Mouse (Mus musculus): Measurements from ENCODE around the gene Drg1.

Drg1 gene

GRCm38 (mm10) chr11:3290640-3291310 is 24.6 kb upstream of the Drg1 start:
- no peak for DNase-seq (ENCODE audit: extremely low read depth, low read depth, low spot score)

GRCm38 (mm10) chr11:3289803-3290639 is 23.8 kb upstream of the Drg1 start:
- DNase-seq (ENCODE audit: extremely low read depth, low read depth, low spot score) = no peak

DNA sequence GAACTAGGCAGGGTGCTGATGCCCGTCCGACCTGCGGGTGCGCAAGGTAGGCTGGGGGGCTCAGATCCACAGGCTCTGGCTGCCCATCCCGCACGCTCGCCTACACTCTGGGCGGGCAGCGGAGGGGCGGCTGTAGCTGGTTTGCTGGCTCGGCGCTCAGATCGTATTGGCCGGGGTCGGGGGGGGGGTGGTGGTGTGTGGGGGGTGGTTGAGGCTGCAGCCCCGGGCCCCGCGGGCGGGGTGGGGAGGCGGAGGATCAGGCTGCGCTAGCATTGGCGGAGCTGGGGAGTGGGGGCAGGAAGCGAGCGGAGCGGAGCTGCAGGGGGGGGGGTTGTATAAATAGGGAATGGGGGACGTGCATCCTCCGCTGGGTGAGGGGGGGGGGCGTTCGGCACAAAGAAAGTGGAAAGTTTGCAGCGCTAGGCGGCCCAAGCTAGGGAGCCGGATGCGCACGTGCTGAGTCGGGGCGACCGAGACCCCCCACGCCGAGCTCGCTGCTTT is 23.1 kb upstream of the Drg1 start:
- no peak for DNase-seq (ENCODE audit: extremely low read depth, low read depth, low spot score)

GRCm38 (mm10) chr11:3288521-3289301 is 22.5 kb upstream of the Drg1 start, which contains the start of gene Patz1:
TSS of gene Patz1 (plus strand) at chr11:3288874.
- no peak for DNase-seq (ENCODE audit: extremely low read depth, low read depth, low spot score)

- DNase-seq (ENCODE audit: extremely low read depth, low read depth, low spot score) = no peak
Observed at GRCm38 (mm10) chr11:3287921-3288320, 21.7 kb upstream of the Drg1 start.

DNA sequence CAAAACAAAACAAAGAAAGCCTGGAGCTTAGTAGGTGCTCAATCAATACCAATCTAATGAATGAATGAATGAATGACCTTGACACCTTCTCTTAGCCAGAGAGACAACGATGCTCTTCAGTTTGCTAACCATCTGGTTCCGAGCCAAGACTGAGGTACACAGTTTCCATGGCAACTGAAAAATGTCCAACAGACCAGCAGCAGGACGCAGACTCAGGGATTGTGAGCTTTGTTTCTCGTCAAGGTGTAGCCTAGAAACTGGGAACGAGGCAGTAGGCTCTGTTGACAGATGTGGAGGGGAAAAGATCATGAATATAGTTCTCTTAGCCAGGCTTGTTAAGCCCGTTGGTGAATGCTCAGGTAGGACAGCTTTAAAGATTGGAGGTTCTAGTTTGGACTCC is 20.9 kb upstream of the Drg1 start:
- no peak for DNase-seq (ENCODE audit: extremely low read depth, low read depth, low spot score)

DNA sequence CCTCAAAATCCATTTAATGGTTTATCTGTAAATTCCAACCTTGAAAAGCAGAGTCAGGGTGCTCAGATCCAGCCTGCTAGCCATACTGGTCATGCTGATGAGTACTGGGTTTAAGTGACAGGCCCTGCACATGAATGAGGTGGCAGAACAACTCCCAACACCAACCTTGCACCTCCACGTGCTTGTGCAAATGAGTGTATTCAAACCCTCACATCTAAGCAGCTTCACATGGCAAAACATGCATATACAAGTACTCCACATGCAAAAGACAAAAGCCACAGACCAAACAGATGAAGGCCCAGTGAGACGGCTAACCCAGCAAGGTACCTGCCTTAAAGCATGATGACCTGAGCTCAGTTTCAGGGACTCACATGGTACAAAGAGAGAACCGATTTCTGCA is 19.7 kb upstream of the Drg1 start:
- no peak for DNase-seq (ENCODE audit: extremely low read depth, low read depth, low spot score)

DNA sequence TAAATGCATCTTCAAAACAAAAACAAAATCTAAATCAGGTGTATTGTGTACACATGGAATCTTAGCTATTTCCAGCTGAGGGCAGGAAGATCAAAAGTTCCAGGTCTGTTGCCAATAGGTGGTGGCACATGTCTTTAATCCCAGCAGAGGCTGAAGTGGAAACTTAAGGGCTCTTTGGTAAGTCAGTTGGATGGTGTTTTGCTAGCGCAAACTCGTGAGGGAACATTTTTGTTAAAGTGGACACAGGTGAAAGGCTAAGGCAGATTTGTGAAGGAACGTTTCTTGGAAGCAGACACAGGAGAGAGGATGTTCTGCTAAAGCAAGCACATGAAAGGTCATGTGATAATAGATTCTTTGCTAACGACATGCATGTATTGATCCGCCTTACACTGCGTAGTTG is 17.4 kb upstream of the Drg1 start:
- DNase-seq (ENCODE audit: extremely low read depth, low read depth, low spot score) = no peak

GRCm38 (mm10) chr11:3282887-3283286 is 16.7 kb upstream of the Drg1 start:
- no peak for DNase-seq (ENCODE audit: extremely low read depth, low read depth, low spot score)

- DNase-seq (ENCODE audit: extremely low read depth, low read depth, low spot score) = no peak
Observed at GRCm38 (mm10) chr11:3279729-3280128, 13.5 kb upstream of the Drg1 start.

GRCm38 (mm10) chr11:3278351-3278750 is 12.1 kb upstream of the Drg1 start:
- DNase-seq (ENCODE audit: extremely low read depth, low read depth, low spot score) = no peak

- no peak for DNase-seq (ENCODE audit: extremely low read depth, low read depth, low spot score)
Observed at GRCm38 (mm10) chr11:3269241-3269640, 3.0 kb upstream of the Drg1 start.

- no peak for DNase-seq (ENCODE audit: extremely low read depth, low read depth, low spot score)
Observed at GRCm38 (mm10) chr11:3267133-3267532, 918 bp upstream of the Drg1 start.

DNA sequence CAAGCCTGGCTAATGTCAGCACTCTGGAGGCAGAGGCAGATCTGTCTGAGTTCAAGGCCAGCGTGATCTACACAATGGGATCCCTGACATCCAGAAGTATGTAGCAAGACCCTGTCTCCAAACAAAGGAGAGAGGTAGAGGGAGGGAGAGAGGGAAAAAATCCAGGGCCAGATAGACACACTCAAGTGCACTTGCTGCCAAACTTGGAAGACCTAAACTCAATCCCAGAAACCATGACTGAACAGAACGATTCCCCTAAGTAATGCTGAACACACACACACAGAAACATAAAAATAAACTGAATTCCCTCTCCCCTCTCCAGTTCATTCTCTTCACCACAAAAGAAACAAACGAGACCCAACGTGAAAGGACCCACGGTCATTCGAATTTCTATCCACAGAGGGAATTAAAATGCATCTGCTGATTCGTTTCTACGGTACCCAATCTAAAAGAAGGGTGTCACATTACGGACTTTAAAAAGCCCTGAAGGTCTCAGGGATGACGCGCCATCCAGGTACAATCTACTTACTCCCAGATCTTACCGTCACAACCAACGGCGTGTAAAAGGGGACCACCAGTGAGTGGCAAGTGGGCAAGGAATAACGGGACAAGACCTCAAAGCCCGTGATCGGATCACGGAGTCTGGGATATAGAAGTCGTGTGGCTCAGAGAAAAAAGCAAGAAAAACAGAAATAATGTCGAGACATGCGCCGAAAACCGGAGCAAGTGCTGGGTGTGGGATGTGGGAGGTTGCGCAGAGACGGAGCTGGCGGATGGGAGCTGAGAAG is 730 bp downstream of the Drg1 start:
- DNase-seq (ENCODE audit: extremely low read depth, low read depth, low spot score) = no peak

DNA sequence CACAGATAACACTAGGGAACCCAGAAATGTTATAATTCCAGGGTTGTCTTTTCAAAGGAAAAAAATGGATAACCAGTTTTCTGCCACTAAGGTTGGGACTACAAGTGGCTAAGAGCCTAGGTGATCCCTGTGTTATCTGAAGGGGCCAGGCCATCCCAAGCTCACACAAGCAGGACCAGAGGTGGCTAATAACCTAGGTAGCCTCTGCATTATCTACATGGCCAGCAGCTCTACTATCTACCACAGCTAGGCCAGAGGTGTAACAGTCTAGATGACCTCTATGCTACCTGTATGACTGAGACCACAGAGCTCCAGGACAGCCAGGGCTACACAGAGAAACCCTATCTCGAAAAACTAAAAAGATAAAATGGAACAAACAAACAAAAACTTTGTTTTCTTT is 6.7 kb downstream of the Drg1 start:
- DNase-seq (ENCODE audit: extremely low read depth, low read depth, low spot score) = no peak

GRCm38 (mm10) chr11:3247387-3247786 is 18.8 kb downstream of the Drg1 start:
- no peak for DNase-seq (ENCODE audit: extremely low read depth, low read depth, low spot score)

DNA sequence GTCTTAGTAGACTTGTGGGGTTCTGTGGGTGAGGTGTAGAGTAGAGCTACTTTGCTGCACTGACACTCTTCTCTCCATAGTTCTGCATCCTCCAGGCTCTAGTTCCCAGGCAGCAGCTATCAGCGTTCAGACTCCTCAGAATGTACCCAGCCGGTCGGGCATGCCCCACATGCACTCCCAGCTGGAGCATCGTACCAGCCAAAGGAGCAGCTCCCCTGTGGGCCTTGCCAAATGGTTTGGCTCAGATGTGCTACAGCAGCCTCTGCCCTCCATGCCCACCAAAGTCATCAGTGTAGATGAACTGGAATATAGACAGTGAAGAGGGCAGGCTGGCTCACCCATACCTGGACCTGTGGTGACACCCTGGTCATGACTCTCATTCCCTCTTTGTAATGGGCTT is 22.4 kb downstream of the Drg1 start:
- no peak for DNase-seq (ENCODE audit: extremely low read depth, low read depth, low spot score)

- DNase-seq (ENCODE audit: extremely low read depth, low read depth, low spot score) = no peak
Observed at GRCm38 (mm10) chr11:3242395-3242794, 23.8 kb downstream of the Drg1 start.

- DNase-seq (ENCODE audit: extremely low read depth, low read depth, low spot score) = no peak
Observed at GRCm38 (mm10) chr11:3235277-3235676, 30.9 kb downstream of the Drg1 start.

GRCm38 (mm10) chr11:3233704-3234103 is 32.5 kb downstream of the Drg1 start:
- DNase-seq (ENCODE audit: extremely low read depth, low read depth, low spot score) = no peak

DNA sequence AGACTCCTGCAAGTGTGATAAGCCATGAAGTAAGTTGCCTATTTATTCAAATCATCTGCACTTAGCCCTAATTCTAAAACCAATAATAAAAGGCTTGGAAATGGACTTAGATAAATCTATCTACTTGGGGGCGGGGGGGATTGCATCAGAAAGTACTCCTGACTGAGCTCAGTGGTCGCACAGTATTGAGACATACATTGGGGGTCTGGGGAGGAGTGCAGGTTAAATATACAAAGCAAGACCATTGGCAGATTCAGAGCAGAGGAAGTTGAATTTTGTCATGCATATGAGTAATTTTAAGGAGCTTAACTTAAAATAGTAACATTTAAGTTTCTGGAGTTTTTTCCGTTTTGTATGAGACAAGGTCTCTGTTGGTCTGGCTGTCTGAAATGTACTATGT is 34.0 kb downstream of the Drg1 start:
- no peak for DNase-seq (ENCODE audit: extremely low read depth, low read depth, low spot score)
